Mouse (Mus musculus) adrenal gland, adult 2 months (tissue): ENCODE data around the gene St7. TPM values are rescaled to one million over a fixed set of nuclear protein-coding genes. Genes with fewer than 3 reads are reported as not detected.

ENCODE experiments used
- DNase-seq: peaks from one replicate; pipeline ENCODE4 v3.0.0; 2021
- polyA plus RNA-seq: library from polyadenylated mRNA; depleted of rRNA; stranded (reverse); fragments of >200 nt; gene quantifications from 2 replicates; pipeline ENCODE4 v1.2.3, GENCODE M21; 2012
- total RNA-seq, 2 experiments: library from RNA; stranded (reverse); gene quantifications; 2 replicates each; pipeline ENCODE4 v1.2.3; 2021

St7 gene
- total and polyA plus RNA-seq, 3 experiments, result 8.1 to 28.2 (median 26.4) TPM

- no peak for DNase-seq
These were observed 26.7 kb downstream of the St7 start for GRCm38 (mm10) chr6:17719423-17719822.

GRCm38 (mm10) chr6:17720022-17720421, 27.3 kb downstream of the St7 start:
- no peak for DNase-seq

- DNase-seq, result no peak
These were observed 29.0 kb downstream of the St7 start for GRCm38 (mm10) chr6:17721706-17722105.

- DNase-seq, result peak; percentile 56
These were observed 33.2 kb downstream of the St7 start for GRCm38 (mm10) chr6:17725841-17726460.

GRCm38 (mm10) chr6:17727241-17727640, 34.5 kb downstream of the St7 start:
- DNase-seq, result no peak

- DNase-seq, result no peak
These were observed 35.4 kb downstream of the St7 start for GRCm38 (mm10) chr6:17727891-17728790.

GRCm38 (mm10) chr6:17730122-17730521, 37.4 kb downstream of the St7 start:
- DNase-seq, result no peak

GRCm38 (mm10) chr6:17731694-17732093, 39.0 kb downstream of the St7 start:
- no peak for DNase-seq

- no peak for DNase-seq
These were observed 41.2 kb downstream of the St7 start for GRCm38 (mm10) chr6:17733951-17734411.

- no peak for DNase-seq
These were observed 44.7 kb downstream of the St7 start for GRCm38 (mm10) chr6:17737262-17737948.

GRCm38 (mm10) chr6:17740128-17740527, 47.4 kb downstream of the St7 start:
- DNase-seq, result no peak

GRCm38 (mm10) chr6:17741639-17742038, 48.9 kb downstream of the St7 start:
- no peak for DNase-seq

GRCm38 (mm10) chr6:17742209-17742608, 49.5 kb downstream of the St7 start:
- no peak for DNase-seq

GRCm38 (mm10) chr6:17743325-17743724, 50.6 kb downstream of the St7 start:
- no peak for DNase-seq

GRCm38 (mm10) chr6:17747724-17748123, 55.0 kb downstream of the St7 start:
- DNase-seq, result no peak

- DNase-seq, result peak; percentile 69
These were observed 56.3 kb downstream of the St7 start for GRCm38 (mm10) chr6:17748866-17749582.

- DNase-seq, result no peak
These were observed 56.9 kb downstream of the St7 start for GRCm38 (mm10) chr6:17749596-17749995.

- DNase-seq, result no peak
These were observed 57.4 kb downstream of the St7 start for GRCm38 (mm10) chr6:17750041-17750660.

GRCm38 (mm10) chr6:17750957-17751356, 58.2 kb downstream of the St7 start:
- no peak for DNase-seq

- DNase-seq, result no peak
These were observed 63.2 kb downstream of the St7 start for GRCm38 (mm10) chr6:17755902-17756301.

GRCm38 (mm10) chr6:17758568-17758967, 65.8 kb downstream of the St7 start:
- DNase-seq, result no peak
